Mouse (Mus musculus) frontal cortex, adult (tissue): ENCODE data around the gene Psg19.
"Not testable (repeated sequence)": the region's sequence is repeated elsewhere in the genome, so short reads cannot be mapped to it uniquely, and the experiment has no call there.

ENCODE experiments used
- ATAC-seq: cut with Nextera tagmentation; 2 replicates; pipeline ENCODE4 v1.9.2; 2017; ENCODE audit warnings: mild to moderate bottlenecking, moderate library complexity, mixed read lengths; ENCODE audit not compliant: low TSS enrichment

Psg19 gene

GRCm38 (mm10) chr7:18798420-18798819 lies at the start of gene Psg19:
Gene Psg19, minus strand, starts transcription at chr7:18798520.
- ATAC-seq: no peak

- ATAC-seq: no peak
Measured at GRCm38 (mm10) chr7:18844811-18845210, 46.5 kb upstream of the Psg19 start.

DNA sequence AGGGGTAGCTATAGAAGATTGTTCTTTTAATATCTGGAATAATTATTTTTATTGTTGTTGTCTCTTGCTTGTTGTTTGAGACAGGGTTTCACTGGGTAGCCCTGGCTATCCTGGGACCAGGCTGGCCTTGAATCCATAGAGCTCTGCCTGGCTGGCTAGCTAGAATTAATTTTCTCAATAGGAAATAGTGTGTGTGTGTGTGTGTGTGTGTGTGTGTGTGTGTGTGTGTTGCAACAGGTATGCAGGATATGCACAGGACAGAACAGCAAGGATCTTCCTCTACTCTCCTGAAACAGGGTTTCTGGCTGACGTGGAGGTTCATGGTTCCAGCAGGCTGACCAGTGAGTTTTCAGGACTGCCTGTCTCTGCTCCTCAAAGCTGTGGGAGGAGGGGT lies 42.9 kb upstream of the Psg19 start:
- no peak for ATAC-seq

DNA sequence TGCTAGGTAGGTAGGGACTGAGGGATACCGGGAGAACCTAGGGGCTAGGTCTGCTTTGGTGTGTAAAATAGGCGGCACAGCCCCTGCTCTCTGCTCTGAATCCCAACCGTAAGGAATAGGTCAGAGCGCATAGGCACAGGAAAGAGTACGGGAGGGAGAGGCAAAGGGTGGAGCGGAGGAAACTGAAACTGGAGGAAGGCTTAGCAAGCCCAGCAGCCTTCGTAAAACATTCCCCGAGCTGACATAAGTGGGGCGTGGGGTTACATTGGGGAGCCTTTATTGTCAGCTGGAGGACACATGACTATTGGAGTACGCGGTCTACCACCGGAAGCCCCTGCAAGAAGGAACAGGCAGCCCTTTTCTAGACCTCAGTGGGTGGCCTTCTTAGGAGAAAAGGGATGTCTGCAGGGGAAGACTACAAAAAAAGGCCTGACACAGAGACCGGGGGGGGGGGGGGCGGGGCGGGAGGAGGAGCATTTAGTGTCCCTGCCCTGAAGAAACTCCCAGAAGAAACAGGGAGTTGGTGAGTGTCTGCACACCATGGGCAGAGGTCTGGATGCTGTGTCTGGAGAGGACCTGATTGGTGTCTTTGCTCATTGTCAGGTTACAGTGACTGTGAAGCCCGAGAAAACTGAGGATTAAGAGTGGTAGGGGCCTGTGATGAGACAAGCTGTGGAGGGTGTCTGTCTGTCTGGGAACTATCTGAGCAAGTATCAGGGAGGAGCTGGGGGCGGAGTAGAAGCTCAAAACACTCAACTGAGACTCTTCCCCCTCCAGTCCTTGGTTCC lies 42.3 kb upstream of the Psg19 start:
- peak; percentile 84; the same call in 1 of the 2 replicates for ATAC-seq

GRCm38 (mm10) chr7:18839865-18840264 lies 41.5 kb upstream of the Psg19 start, which contains the start of gene Mill2:
Gene Mill2, plus strand, starts transcription at chr7:18839966.
- peak; percentile 62; the same call in 1 of the 2 replicates for ATAC-seq

DNA sequence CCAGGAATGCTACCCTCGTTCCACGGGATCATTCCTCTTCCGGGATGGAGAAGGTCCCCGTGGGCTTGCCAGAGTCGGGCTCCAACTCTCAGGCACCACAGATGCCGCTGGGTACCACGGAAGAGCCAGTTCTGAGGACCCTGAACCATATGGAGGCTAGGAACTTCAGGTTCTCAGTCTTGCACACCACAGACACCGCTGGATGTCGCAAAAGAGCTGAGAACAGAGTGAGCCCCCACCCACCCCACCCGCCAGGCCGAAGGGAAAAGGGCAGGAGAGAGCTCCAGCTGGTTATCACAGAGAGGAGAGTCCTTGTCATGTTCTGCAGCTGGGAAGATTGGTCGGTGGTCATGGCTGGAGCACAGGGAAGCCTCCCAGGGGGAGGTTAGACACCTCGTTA lies 34.0 kb upstream of the Psg19 start:
- no peak for ATAC-seq

GRCm38 (mm10) chr7:18829545-18829944 lies 31.2 kb upstream of the Psg19 start:
- ATAC-seq: no peak

- ATAC-seq: no peak
Measured at GRCm38 (mm10) chr7:18828592-18828991, 30.3 kb upstream of the Psg19 start.

DNA sequence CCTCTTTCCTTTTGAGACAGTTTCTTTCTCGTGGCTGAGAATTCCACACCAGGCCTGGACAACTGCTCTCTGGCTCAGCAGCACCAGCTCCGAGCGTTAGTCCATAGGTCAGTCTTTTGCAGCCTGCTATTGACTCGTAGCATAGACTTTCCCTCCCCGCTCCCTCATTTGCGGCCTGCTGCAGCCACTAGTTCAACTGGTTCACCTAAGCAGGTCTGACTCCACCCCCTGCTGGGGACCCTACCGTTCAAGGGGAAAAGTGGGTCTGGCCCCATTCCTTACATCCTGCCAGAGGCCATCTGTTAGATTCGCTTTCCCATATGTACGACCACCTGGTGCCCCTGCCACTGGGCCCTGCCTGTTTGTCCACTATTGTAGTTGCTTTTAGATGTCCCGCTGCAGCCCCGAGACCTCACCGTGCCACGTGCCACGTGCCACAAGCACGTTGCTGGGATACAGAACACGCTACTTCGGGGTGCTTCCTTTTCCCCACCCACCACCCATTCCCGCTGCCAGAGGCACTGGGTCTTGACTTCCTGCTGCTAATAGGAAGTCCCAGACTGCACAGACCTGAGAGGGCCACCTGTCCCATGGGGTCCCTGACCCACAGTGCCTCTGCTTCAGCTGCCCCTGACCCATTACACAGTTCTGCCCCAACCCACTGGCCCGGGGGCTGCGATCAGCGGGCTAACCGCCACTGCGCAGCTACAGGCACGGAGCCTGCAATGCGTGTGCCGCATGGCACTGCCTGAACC lies 29.6 kb upstream of the Psg19 start:
- no peak for ATAC-seq

GRCm38 (mm10) chr7:18821507-18821906 lies 23.2 kb upstream of the Psg19 start, which contains the start of gene Psg17:
Gene Psg17, minus strand, starts transcription at chr7:18821607.
- ATAC-seq: no peak

DNA sequence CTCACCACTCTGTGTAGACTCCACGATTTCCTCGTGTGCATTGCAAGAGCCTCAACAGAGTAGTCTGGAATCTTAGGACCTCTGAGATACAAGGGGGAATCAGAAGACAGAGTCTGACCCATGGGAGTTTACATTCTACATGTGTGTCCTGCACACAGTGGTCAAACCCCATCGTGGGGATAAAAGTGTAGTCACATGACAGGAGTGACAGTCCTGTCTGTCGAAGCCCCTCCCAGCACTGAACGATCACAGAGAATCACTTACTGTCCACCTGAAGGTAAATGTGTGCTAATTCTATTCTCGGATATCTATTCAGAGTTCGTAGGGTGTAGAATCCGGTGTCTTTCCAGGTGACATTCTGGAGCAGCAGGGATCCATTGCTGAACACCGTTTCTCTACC lies 20.0 kb upstream of the Psg19 start:
- ATAC-seq: no peak

DNA sequence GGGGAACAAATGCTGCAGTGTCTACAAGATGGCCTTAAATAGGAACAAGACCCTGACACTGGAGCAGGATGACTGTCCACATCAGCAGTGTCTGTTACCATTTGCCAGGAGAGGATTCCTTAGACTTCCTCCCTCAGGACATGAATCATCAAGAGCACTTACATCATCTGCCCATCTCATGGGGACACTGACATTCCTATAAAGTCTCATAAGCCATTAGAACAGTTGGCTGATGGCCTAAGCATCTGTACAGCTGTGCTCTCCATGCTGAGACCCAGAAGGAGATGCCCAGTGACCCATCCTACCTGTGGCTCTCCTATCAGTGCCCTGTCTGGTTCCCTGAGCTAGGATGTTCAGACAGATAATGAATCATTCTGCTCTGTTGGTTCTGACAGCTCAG lies 5.2 kb upstream of the Psg19 start:
- no peak for ATAC-seq

- ATAC-seq: no peak
Measured at GRCm38 (mm10) chr7:18799129-18799528, 809 bp upstream of the Psg19 start.

DNA sequence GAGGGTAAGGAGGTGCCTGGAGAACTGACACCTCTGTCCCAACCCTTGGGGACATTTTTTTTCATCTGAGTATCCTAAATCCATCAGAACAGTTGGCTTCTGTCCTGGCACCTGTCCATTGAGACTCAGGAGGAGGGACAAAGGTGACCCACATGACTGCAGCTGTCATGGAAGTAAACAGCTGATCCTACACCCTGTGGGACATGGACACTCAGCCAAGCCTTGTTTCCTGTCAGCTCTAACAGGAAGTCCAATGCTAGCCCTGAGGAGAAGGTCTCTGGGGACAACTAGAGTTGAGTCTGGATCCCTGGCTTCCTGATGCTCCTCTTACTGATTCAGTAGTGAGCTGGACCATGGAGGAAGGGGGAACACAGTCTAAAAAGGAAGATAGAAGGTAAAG lies 7.6 kb downstream of the Psg19 start:
- not testable (repeated sequence) for ATAC-seq

- ATAC-seq: not testable (repeated sequence)
Measured at GRCm38 (mm10) chr7:18781301-18781700, 17.0 kb downstream of the Psg19 start.

DNA sequence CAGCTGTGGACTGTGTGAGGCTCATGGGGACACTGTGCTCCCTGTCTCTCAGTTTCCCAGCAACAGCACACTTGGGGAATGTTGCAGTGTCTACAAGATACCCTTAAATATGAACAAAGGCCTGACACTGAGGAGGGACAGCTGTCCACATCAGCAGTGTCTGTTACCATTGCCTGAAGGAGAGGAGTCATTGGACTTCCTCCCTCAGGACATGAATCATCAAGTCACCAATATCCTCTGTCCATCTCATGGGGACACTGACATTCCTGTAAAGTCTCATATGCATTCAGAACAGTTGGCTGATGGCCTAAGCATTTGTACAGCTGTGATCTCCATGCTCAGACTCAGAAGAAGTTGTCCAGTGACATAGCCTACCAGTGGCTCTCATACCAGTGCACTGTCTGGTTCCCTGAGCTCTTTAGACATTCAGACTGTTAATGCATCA lies 19.0 kb downstream of the Psg19 start:
- no peak for ATAC-seq

- not testable (repeated sequence) for ATAC-seq
Measured at GRCm38 (mm10) chr7:18762885-18763284, 35.4 kb downstream of the Psg19 start.

GRCm38 (mm10) chr7:18760152-18760551 lies 38.2 kb downstream of the Psg19 start:
- not testable (repeated sequence) for ATAC-seq

GRCm38 (mm10) chr7:18749896-18750477 lies 48.3 kb downstream of the Psg19 start:
- peak; percentile 81 for ATAC-seq

- no peak for ATAC-seq
Measured at GRCm38 (mm10) chr7:18748994-18749895, 49.1 kb downstream of the Psg19 start.

- not testable (repeated sequence) for ATAC-seq
Measured at GRCm38 (mm10) chr7:18747420-18747819, 50.9 kb downstream of the Psg19 start.
